Mouse (Mus musculus) midbrain, embryonic 14.5 days (tissue): ENCODE data around the gene Tbl1xr1. TPM values are rescaled to one million over a fixed set of nuclear protein-coding genes. Genes with fewer than 3 reads are reported as not detected.

Experiments used
- ATAC-seq: fragments of 200-750 bp; cut with Nextera tagmentation; 2 replicates; pipeline ENCODE4 v1.8.0; 2017; ENCODE audit warnings: moderate number of reproducible peaks, moderate library complexity; ENCODE audit not compliant: low FRiP score, low TSS enrichment
- DNase-seq: peaks from one replicate; pipeline ENCODE4 v3.0.0-alpha.2; 2015
- H3K27ac ChIP-seq: fragments of 300-500 bp; sonication (generic); replicated peaks from 2 replicates; pipeline ENCODE4 v1.5.1; 2014; ENCODE audit warnings: mild to moderate bottlenecking, low read depth, low read length, moderate library complexity
- H3K27me3 ChIP-seq: fragments of 300-500 bp; sonication (generic); 2 replicates; pipeline ENCODE4 v1.6.1; 2014; ENCODE audit warnings: low read length, control low read depth, mixed read lengths; ENCODE audit not compliant: control insufficient read depth, insufficient read depth
- H3K36me3 ChIP-seq: fragments of 300-500 bp; sonication (generic); 2 replicates; pipeline ENCODE4 v1.6.1; 2014; ENCODE audit warnings: low read length, control low read depth; ENCODE audit not compliant: control insufficient read depth, insufficient read depth
- H3K4me1 ChIP-seq: fragments of 300-500 bp; sonication (generic); 2 replicates; pipeline ENCODE4 v1.6.1; 2014; ENCODE audit warnings: mild to moderate bottlenecking, antibody characterized with exemption, low read length, control low read depth; ENCODE audit not compliant: control insufficient read depth, insufficient read depth
- H3K4me2 ChIP-seq: fragments of 300-500 bp; sonication (generic); 2 replicates; pipeline ENCODE4 v1.6.1; 2014; ENCODE audit warnings: mild to moderate bottlenecking, low read length, moderate library complexity
- H3K4me3 ChIP-seq: fragments of 300-500 bp; sonication (generic); replicated peaks from 2 replicates; pipeline ENCODE4 v1.5.1; 2014; ENCODE audit warnings: low read depth, low read length
- H3K9ac ChIP-seq: fragments of 300-500 bp; sonication (generic); replicated peaks from 2 replicates; pipeline ENCODE4 v1.6.1; 2014; ENCODE audit warnings: mild to moderate bottlenecking, low read length, moderate library complexity
- H3K9me3 ChIP-seq: fragments of 300-500 bp; sonication (generic); 2 replicates; pipeline ENCODE4 v1.6.1; 2016; ENCODE audit warnings: low read length, control low read depth, mixed read lengths; ENCODE audit not compliant: control insufficient read depth
- WGBS: fragments of 180-500 bp; shearing (Covaris S2); extraction: QIAGEN DNeasy Blood & Tissue Kit; methylation state at CpG from one replicate; pipeline ENCODE4 v1.1.7; 2014; 5-methylcytosine and 5-hydroxymethylcytosine counted together
- polyA plus RNA-seq: library from polyadenylated mRNA; unstranded; fragments of >200 nt; fragmentation: Nextera tagmentation; extraction: Ambion mirVana; gene quantifications from 2 replicates; pipeline ENCODE4 v1.2.1, GENCODE M21; 2014

The Tbl1xr1 gene
- polyA plus RNA-seq, 1 experiment from 2014 or later = 26.2 TPM

DNA sequence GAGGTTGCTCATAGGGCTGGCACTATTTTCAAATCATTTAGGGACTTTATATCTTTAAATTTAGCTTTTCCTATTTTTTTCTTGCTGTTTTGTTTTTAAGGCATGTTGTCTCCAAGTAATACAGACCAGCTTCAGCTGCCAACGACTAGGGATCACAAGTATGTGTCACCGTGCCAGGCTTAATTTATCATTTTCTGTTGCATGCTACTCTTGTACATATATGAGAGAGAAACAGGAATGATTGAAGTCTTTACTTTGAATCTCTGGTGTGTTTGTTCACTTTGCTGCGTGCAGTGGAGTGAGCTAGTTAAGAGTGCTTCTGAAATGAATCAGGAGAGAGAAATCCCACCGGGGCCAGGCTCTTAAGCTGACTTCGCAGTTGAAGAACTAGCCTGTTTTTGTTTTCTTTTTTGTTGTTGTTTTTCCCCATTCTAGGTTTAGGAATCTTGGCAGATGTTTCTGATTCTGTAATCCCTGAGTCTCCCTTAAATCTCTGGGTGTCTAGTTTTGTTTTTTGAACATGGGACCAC is 27.6 kb downstream of the Tbl1xr1 start:
- peak; percentile 50 for DNase-seq
- Histone ChIP-seq H3K4me1 (0 out of 2 replicates have a peak, but pooled peaks cover 5% of the 10 kb centered on the region), H3K27me3 (no peaks in the 10 kb centered on the region), H3K27ac (no peak overlapping the region), H3K36me3 (no peaks in the 10 kb centered on the region), H3K9me3 (no peaks in the 10 kb centered on the region), H3K4me3 (no peak overlapping the region), H3K4me2 (no peak overlapping the region), H3K9ac (no peak overlapping the region)
- 57% methylated on average over 5 of the region's 5 CpGs for WGBS
- no peak for ATAC-seq

GRCm38 (mm10) chr3:22105471-22105870 is 29.0 kb downstream of the Tbl1xr1 start:
- 93% methylated on average over 6 of the region's 6 CpGs for WGBS
- Histone ChIP-seq H3K9ac (no peak overlapping the region), H3K9me3 (no peaks in the 10 kb centered on the region), H3K27me3 (no peaks in the 10 kb centered on the region), H3K36me3 (no peaks in the 10 kb centered on the region), H3K4me2 (no peak overlapping the region), H3K4me1 (0 out of 2 replicates have a peak, but pooled peaks cover 5% of the 10 kb centered on the region), H3K4me3 (no peak overlapping the region), H3K27ac (no peak overlapping the region)
- no peak for ATAC-seq
- no peak for DNase-seq

GRCm38 (mm10) chr3:22108013-22108412 is 31.6 kb downstream of the Tbl1xr1 start:
- no peak overlapping the region for H3K4me3 ChIP-seq
- ATAC-seq (no peak), DNase-seq (no peak)
- no peaks in the 10 kb centered on the region for H3K36me3 ChIP-seq
- H3K27ac ChIP-seq = no peak overlapping the region
- H3K4me2 ChIP-seq = no peak overlapping the region
- 0 out of 2 replicates have a peak, but pooled peaks cover 5% of the 10 kb centered on the region for H3K4me1 ChIP-seq
- H3K9ac ChIP-seq = no peak overlapping the region
- H3K27me3 ChIP-seq = no peaks in the 10 kb centered on the region
- H3K9me3 ChIP-seq = peaks cover 6% of the 10 kb centered on the region; the same call in 1 of the 2 replicates

- DNase-seq (no peak), ATAC-seq (no peak)
- Histone ChIP-seq H3K27ac (no peak overlapping the region), H3K9ac (no peak overlapping the region), H3K36me3 (no peaks in the 10 kb centered on the region), H3K4me2 (no peak overlapping the region), H3K27me3 (no peaks in the 10 kb centered on the region), H3K9me3 (peaks cover 6% of the 10 kb centered on the region; the same call in 1 of the 2 replicates), H3K4me1 (no peaks in the 10 kb centered on the region), H3K4me3 (no peak overlapping the region)
- WGBS = 100% methylated on average over 1 of the region's 1 CpGs
These were observed 33.2 kb downstream of the Tbl1xr1 start for GRCm38 (mm10) chr3:22109651-22110050.

GRCm38 (mm10) chr3:22113773-22114172 is 37.3 kb downstream of the Tbl1xr1 start:
- Histone ChIP-seq H3K27me3 (no peaks in the 10 kb centered on the region), H3K36me3 (no peaks in the 10 kb centered on the region), H3K4me1 (0 out of 2 replicates have a peak, but pooled peaks cover 8% of the 10 kb centered on the region), H3K9ac (no peak overlapping the region), H3K27ac (no peak overlapping the region), H3K4me3 (no peak overlapping the region), H3K4me2 (no peak overlapping the region), H3K9me3 (peaks cover 8% of the 10 kb centered on the region; the same call in 1 of the 2 replicates)
- WGBS = 93% methylated on average over 4 of the region's 4 CpGs
- DNase-seq (no peak), ATAC-seq (no peak)

- H3K4me3 ChIP-seq = no peak overlapping the region
- no peaks in the 10 kb centered on the region for H3K36me3 ChIP-seq
- DNase-seq = peak; percentile 28
- no peak overlapping the region for H3K4me2 ChIP-seq
- 0 out of 2 replicates have a peak, but pooled peaks cover 8% of the 10 kb centered on the region for H3K4me1 ChIP-seq
- WGBS = 43% methylated on average over 2 of the region's 2 CpGs
- H3K27ac ChIP-seq = no peak overlapping the region
- peaks cover 8% of the 10 kb centered on the region; the same call in 1 of the 2 replicates for H3K9me3 ChIP-seq
- ATAC-seq = peak; percentile 31; the same call in 1 of the 2 replicates
- no peak overlapping the region for H3K9ac ChIP-seq
- H3K27me3 ChIP-seq = no peaks in the 10 kb centered on the region
These were observed 38.8 kb downstream of the Tbl1xr1 start for GRCm38 (mm10) chr3:22115221-22115620.

GRCm38 (mm10) chr3:22115678-22116077 is 39.2 kb downstream of the Tbl1xr1 start:
- ATAC-seq = no peak
- DNase-seq = no peak

DNA sequence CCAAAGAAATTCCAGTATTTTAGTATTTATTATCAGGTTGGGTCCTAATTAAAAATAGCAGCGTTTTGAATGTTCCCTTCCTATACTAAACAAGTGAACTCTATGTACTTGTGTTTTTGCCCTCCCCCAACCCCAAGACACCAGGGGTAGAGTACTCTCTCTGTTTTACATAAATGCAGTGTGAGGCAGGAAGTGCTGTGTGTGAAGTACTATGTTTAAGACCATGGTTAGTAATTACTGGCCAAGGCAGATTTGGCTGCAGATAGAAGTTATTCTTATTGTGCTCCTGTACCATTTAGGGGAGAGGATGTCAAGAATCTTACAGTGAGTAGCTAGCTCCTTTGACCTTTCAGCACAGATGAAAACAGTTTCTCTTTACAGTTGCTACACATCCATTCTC is 39.7 kb downstream of the Tbl1xr1 start:
- Histone ChIP-seq H3K4me3 (no peak overlapping the region), H3K4me2 (no peak overlapping the region), H3K36me3 (no peaks in the 10 kb centered on the region), H3K9me3 (peaks cover 8% of the 10 kb centered on the region; the same call in 1 of the 2 replicates), H3K27me3 (no peaks in the 10 kb centered on the region), H3K9ac (no peak overlapping the region), H3K4me1 (0 out of 2 replicates have a peak, but pooled peaks cover 8% of the 10 kb centered on the region), H3K27ac (no peak overlapping the region)
- no peak for ATAC-seq
- 85% methylated on average over 1 of the region's 1 CpGs for WGBS
- no peak for DNase-seq

More at GRCm38 (mm10) chr3:22115678-22116077, 39.2 kb downstream of the Tbl1xr1 start:
- Histone ChIP-seq H3K4me3 (no peak overlapping the region), H3K9me3 (peaks cover 8% of the 10 kb centered on the region; the same call in 1 of the 2 replicates), H3K4me2 (no peak overlapping the region), H3K9ac (no peak overlapping the region), H3K27ac (no peak overlapping the region), H3K36me3 (no peaks in the 10 kb centered on the region), H3K27me3 (no peaks in the 10 kb centered on the region), H3K4me1 (0 out of 2 replicates have a peak, but pooled peaks cover 8% of the 10 kb centered on the region)
- 87% methylated on average over 3 of the region's 3 CpGs for WGBS

DNA sequence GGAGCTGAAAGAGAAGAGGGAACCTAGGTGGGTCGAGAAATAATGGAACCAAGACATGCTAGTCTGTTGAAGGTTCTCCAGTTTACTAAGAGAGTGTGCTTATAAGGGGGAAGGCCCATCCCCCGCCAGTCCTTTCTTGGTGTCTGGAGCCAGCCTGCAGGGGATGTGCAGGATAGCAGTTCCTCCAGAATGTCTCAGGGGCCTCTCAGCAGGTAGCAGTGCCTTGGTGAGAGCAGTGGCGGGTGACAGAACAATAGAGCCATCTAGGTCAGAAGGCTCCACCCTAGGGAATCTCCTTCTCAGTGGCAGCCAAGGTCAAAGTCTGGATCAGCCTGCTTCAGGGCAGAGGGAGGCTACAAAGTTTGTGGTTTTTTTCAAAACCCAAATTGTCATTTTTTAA is 45.3 kb downstream of the Tbl1xr1 start:
- H3K4me2 ChIP-seq = no peak overlapping the region
- no peak for DNase-seq
- H3K9ac ChIP-seq = no peak overlapping the region
- H3K27ac ChIP-seq = no peak overlapping the region
- no peaks in the 10 kb centered on the region for H3K36me3 ChIP-seq
- H3K4me3 ChIP-seq = no peak overlapping the region
- 0 out of 2 replicates have a peak, but pooled peaks cover 2% of the 10 kb centered on the region for H3K9me3 ChIP-seq
- H3K27me3 ChIP-seq = no peaks in the 10 kb centered on the region
- 41% methylated on average over 3 of the region's 3 CpGs for WGBS
- 0 out of 2 replicates have a peak, but pooled peaks cover 5% of the 10 kb centered on the region for H3K4me1 ChIP-seq
- ATAC-seq = no peak
